Mouse (Mus musculus) thymus, postnatal 4 days (tissue): ENCODE data around the gene Tbc1d4.

Source experiments
- DNase-seq: peaks from one replicate; pipeline ENCODE4 v3.0.0; 2021

The Tbc1d4 gene

DNA sequence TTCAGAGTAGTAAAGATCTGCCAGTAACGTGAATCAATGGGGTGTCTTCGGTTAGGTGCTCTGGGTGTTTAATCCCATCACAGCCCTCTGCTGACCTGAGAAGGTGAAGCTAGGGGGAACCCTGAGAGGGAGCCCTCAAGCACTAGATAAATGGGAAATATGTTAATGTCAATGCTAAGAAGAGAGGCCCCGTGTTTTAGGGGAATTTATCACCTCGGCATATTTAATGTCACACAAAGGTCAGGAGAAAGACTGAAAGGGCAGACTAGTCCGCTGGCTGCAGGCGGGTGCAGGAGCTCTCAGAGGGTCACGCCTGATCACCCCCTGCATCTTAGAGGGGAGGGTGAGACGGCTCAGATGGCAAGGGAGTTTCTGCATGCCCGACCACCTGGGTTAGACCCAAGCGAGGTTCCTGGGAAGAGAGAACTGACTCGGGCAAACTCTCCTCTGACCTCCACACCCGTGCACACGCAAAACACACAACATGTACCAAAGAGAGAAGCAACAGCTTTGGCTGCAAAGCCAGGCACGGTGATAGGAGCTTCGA is 120.7 kb downstream of the Tbc1d4 start:
- DNase-seq: no peak

- no peak for DNase-seq
Measured at GRCm38 (mm10) chr14:101486550-101486949, 122.4 kb downstream of the Tbc1d4 start.

DNA sequence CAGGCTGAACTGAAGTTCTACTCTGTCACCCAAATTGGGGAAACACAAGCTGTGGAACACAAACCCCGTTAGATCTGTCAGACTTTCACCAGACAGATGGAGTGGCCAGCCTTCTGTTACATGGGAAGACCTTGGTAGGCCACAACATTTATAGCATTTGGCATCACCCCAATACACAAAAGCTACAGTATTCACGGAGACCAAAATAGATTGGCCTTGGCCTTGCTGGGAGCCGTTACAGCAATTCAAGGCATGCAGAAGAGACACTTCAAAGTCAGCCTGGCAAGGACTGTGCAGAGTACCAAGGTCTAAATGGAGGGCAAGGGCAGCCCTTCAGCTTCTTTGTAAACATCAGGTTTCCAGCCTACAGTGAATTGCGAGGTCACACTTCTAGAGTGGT is 125.8 kb downstream of the Tbc1d4 start:
- DNase-seq: no peak

GRCm38 (mm10) chr14:101482270-101482669 is 126.7 kb downstream of the Tbc1d4 start:
- DNase-seq: peak; percentile 86

GRCm38 (mm10) chr14:101481165-101481564 is 127.8 kb downstream of the Tbc1d4 start:
- no peak for DNase-seq

DNA sequence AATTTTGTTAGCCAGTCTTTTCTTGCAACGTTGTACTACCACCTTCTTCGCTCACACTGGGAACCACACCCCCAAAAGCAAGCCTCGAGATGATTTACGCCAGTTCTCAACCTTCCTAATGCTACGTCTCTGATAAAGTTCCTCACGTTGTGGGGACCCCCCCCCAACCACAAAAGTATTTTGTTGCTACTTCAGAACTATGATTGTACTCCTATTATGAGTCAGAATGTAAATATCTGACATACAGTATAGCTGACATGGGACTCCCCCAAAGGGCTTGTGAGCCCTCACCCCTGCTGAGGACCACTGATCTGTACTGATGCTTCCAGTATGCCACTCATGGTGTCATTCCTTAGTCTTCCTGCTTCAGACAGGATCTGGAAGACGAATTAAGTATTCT is 128.4 kb downstream of the Tbc1d4 start:
- DNase-seq: no peak

- no peak for DNase-seq
Measured at GRCm38 (mm10) chr14:101477827-101478220, 131.2 kb downstream of the Tbc1d4 start.

DNA sequence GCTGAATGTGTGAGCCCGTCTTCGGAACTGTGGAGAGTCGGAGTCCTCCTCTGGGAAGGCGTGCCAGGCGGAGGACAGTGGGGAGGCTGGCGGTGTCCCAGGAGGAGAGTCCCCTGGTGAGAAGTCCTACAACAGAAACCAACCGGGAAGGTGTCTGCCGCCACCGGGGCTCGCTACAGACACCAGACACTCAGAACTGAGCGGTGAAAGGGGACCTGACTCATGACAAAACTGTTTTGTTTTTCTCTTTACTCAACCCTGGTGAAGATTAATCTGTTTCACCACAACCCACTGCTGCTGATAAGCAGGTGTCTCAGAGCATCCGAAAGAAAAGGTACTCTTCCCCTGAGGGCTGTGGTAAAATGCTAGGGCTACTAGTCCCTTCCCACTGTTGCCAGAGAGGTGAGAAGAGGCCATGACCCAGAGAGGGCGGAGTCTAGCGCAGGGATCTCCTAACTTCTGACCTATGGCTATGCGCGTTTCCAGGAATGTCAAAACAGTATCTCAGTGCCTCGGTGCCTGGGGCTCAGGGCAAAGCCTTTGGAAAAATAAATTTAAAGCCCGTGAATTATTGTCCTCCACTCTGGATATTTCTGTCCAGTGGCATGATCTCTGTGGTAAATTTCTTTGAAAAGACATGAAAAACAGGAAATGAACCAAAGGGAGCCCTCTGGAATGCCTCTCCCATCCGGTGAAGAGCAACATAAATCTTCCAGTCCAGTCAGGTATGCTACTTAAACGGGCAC is 131.7 kb downstream of the Tbc1d4 start:
- DNase-seq: peak; percentile 60

- DNase-seq: no peak
Measured at GRCm38 (mm10) chr14:101469475-101470093, 139.4 kb downstream of the Tbc1d4 start.

GRCm38 (mm10) chr14:101468143-101468542 is 140.8 kb downstream of the Tbc1d4 start:
- no peak for DNase-seq

GRCm38 (mm10) chr14:101467532-101467931 is 141.5 kb downstream of the Tbc1d4 start:
- DNase-seq: no peak

DNA sequence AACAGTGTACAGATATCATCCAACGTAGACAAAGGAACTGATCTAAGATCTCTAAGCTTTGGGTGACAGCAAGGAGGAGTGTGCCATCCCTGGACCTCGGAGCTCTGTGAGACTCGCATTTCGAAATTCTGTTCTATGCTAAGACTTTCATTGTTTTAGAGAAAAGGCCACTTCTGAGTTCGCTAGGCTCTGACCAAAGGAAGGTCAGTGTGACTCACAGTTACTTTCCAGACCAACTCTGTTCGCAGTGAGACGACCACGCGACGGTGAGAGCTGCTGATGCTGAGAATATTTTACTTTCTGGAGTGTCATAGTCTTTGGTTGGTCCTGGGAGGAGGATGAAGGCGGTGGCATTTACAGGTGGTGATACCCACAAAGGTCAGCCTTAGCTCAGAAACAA is 142.5 kb downstream of the Tbc1d4 start:
- no peak for DNase-seq

DNA sequence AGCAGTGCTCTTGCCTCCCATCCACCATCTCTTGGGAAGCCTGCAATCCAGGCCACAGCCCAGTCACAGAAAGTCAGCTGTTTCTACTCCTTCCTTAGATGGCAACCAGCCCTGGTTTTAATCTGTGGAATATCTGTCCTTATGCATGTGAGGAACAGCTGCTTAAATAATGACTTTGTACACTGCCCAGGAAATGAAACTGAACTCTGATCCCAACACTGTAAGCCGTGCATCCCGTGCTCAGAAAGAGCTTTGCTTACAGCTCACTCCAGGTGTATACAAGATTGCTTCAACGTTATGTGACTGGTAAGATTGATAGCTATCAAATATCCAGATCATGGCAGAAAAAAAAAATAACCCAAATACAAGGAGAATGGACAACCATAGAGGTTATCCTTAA is 143.1 kb downstream of the Tbc1d4 start:
- DNase-seq: no peak

DNA sequence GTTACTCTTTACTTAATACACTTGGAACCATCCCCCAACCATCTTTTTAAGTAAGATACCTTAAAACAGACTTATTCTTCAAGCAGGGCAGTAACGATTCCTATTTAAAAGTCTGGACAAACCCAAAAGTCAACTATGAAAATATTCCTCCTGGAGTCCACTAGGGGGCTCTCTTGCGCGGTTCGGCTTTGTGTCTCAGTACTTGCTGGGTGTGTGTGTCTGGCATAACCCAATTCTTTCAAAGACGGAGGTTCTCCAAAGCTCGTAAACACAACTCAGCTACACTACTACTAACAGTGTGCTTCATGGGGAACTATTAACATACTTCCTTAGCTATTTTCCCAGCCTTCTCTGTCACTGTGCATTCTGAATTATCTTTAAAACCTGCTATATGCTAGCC is 148.2 kb downstream of the Tbc1d4 start:
- peak; percentile 69 for DNase-seq

- DNase-seq: no peak
Measured at GRCm38 (mm10) chr14:101452915-101453314, 156.1 kb downstream of the Tbc1d4 start.

DNA sequence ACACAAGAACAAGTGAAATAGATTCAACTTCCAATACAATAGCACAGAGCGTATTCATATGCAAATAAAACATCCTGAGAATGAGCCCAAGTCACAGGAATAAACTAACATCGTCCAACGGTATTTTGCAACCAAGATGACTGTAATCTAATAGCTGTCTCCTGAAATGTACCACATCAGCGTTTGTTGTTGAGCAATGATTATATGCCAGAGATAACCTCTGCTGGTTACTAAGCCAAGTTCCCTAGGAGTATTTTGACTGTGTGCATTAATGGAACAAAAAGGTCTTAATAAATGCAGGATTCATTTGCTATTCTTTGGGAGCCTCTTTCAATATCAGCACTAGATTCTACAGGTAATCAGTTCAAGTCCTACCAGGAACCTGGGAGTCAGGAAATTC is 161.1 kb downstream of the Tbc1d4 start:
- DNase-seq: no peak

- DNase-seq: no peak
Measured at GRCm38 (mm10) chr14:101445205-101445604, 163.8 kb downstream of the Tbc1d4 start.

- no peak for DNase-seq
Measured at GRCm38 (mm10) chr14:101437925-101438324, 171.1 kb downstream of the Tbc1d4 start.

DNA sequence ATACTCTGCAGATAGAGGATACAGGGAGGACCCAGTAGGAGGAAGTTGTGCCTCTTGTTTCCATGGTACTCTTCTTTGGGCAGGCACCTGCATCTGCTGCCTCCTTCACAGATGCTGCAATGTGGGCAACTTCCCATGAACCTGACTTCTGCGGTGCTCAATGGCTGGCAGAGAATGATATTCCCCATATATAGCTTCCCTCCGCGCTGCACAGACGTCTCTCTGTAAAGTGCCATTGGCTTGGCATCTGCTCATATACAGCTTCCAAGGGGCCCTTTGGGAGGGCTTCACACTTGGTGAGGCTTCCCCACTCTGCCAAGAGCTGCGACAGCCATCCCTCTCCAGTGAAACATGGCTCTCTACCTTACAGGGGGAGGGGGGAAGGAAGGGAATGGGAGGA is 178.5 kb downstream of the Tbc1d4 start:
- no peak for DNase-seq

DNA sequence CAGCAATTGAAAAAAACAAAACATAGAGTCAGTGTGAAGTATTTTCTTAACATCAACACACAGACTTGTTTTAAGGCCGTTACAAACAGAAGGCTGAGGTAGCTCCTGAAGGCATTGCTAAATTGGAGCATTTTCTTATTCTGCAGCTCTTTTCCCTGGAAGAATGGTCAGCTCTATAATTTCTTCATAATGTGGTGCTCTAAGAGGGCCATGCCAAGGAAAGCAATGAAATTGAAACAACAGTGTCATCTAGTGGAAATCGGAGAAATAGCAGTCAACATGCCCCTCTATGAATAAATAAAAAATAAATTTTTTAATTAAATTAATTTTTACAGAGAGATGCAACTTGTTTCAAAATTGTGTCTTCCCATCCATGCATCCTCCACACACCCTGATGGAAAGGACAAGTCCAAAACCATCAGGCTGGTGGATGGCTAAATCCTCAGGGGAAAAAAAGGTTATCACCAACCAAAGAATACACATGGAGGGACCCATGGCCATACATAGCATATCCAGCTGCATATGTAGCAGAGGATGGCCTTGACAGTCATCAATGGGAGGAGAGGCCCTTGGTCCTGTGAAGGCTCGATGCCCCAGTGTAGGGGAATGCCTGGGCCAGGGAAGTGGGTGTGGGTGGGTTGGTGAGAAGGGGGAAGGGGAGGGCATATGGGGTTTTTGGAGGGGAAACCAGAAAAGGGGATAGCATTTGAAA is 180.0 kb downstream of the Tbc1d4 start:
- no peak for DNase-seq

GRCm38 (mm10) chr14:101417679-101418078 is 191.3 kb downstream of the Tbc1d4 start:
- DNase-seq: no peak
